Mouse (Mus musculus): ENCODE measurements around the gene Cebpe. TPM values are rescaled to one million over a fixed set of nuclear protein-coding genes. Genes with fewer than 3 reads are reported as not detected.

The Cebpe gene
- polyA plus RNA-seq (2014; fragmentation: Nextera tagmentation; extraction: Ambion mirVana): 0.28 TPM in 1 of 2 replicates, not detected in the other

GRCm38 (mm10) chr14:54712074-54712473, at the start of gene Cebpe:
TSS of gene Cebpe (minus strand) at chr14:54712174.
- no peak within 1 kb of the TSS for H3K4me2 ChIP-seq (ENCODE audit: low read length)
- no peak for ATAC-seq (replicated peaks; ENCODE audit: low FRiP score, low TSS enrichment, low read depth)
- WGBS: 85% methylated on average over 7 of the region's 7 CpGs
- DNase-seq (ENCODE audit: low spot score): no peak
- no peaks in the 10 kb centered on the region for H3K27me3 ChIP-seq (replicated peaks; ENCODE audit: control insufficient read depth, insufficient read depth, low read length)
- H3K27ac ChIP-seq (ENCODE audit: low read depth): no peak within 1 kb of the TSS
- no peak within 1 kb of the TSS for H3K9ac ChIP-seq (ENCODE audit: low read length)
- no peaks in the 10 kb centered on the region for H3K36me3 ChIP-seq (ENCODE audit: control insufficient read depth, insufficient read depth, low read length)
- H3K4me1 ChIP-seq (replicated peaks; ENCODE audit: control insufficient read depth, insufficient read depth, low read length): no peaks in the 10 kb centered on the region
- H3K4me3 ChIP-seq (ENCODE audit: low read depth, low read length): no peak within 1 kb of the TSS
- no peaks in the 10 kb centered on the region for H3K9me3 ChIP-seq (ENCODE audit: control insufficient read depth, low read length)

- no peak overlapping the region for H3K4me3 ChIP-seq (ENCODE audit: low read depth, low read length)
- no peaks in the 10 kb centered on the region for H3K9me3 ChIP-seq (ENCODE audit: control insufficient read depth, low read length)
- ATAC-seq (replicated peaks; ENCODE audit: low FRiP score, low TSS enrichment, low read depth) (no peak), DNase-seq (ENCODE audit: low spot score) (no peak)
- 60% methylated on average over 6 of the region's 6 CpGs for WGBS
- H3K9ac ChIP-seq (ENCODE audit: low read length): no peak overlapping the region
- peaks cover 13% of the 10 kb centered on the region; the same call in 1 of the 2 replicates for H3K4me1 ChIP-seq (replicated peaks; ENCODE audit: control insufficient read depth, insufficient read depth, low read length)
- H3K27me3 ChIP-seq (replicated peaks; ENCODE audit: control insufficient read depth, insufficient read depth, low read length): no peaks in the 10 kb centered on the region
- H3K27ac ChIP-seq (ENCODE audit: low read depth): peak overlapping the region; percentile 35; the same call in 1 of the 2 replicates
- no peak overlapping the region for H3K4me2 ChIP-seq (ENCODE audit: low read length)
- H3K36me3 ChIP-seq (ENCODE audit: control insufficient read depth, insufficient read depth, low read length): no peaks in the 10 kb centered on the region
These were observed 44.4 kb upstream of the Cebpe start for GRCm38 (mm10) chr14:54756382-54756781.

GRCm38 (mm10) chr14:54754602-54755018, 42.6 kb upstream of the Cebpe start:
- Histone ChIP-seq H3K4me3 (ENCODE audit: low read depth, low read length) (no peak overlapping the region), H3K27me3 (replicated peaks; ENCODE audit: control insufficient read depth, insufficient read depth, low read length) (no peaks in the 10 kb centered on the region), H3K9me3 (ENCODE audit: control insufficient read depth, low read length) (no peaks in the 10 kb centered on the region), H3K4me1 (replicated peaks; ENCODE audit: control insufficient read depth, insufficient read depth, low read length) (peaks cover 13% of the 10 kb centered on the region; the same call in 1 of the 2 replicates), H3K4me2 (ENCODE audit: low read length) (peak overlapping the region; percentile 29), H3K9ac (ENCODE audit: low read length) (0 out of 2 replicates have a peak overlapping the region, but pooled peaks have one; percentile 11), H3K27ac (ENCODE audit: low read depth) (peak overlapping the region; percentile 72), H3K36me3 (ENCODE audit: control insufficient read depth, insufficient read depth, low read length) (no peaks in the 10 kb centered on the region)
- WGBS: 14% methylated on average over 6 of the region's 6 CpGs
- peak; percentile 75 for DNase-seq (ENCODE audit: low spot score)
- peak; percentile 76; the same call in 1 of the 2 replicates for ATAC-seq (replicated peaks; ENCODE audit: low FRiP score, low TSS enrichment, low read depth)

GRCm38 (mm10) chr14:54753986-54754601, 42.1 kb upstream of the Cebpe start:
- 74% methylated on average over 12 of the region's 14 CpGs for WGBS
- Histone ChIP-seq H3K9me3 (ENCODE audit: control insufficient read depth, low read length) (no peaks in the 10 kb centered on the region), H3K4me2 (ENCODE audit: low read length) (peak overlapping the region; percentile 29; the same call in 1 of the 2 replicates), H3K36me3 (ENCODE audit: control insufficient read depth, insufficient read depth, low read length) (no peaks in the 10 kb centered on the region), H3K27ac (ENCODE audit: low read depth) (peak overlapping the region; percentile 72; the same call in 1 of the 2 replicates), H3K4me3 (ENCODE audit: low read depth, low read length) (no peak overlapping the region), H3K9ac (ENCODE audit: low read length) (0 out of 2 replicates have a peak overlapping the region, but pooled peaks have one; percentile 11), H3K4me1 (replicated peaks; ENCODE audit: control insufficient read depth, insufficient read depth, low read length) (peaks cover 13% of the 10 kb centered on the region; the same call in 1 of the 2 replicates), H3K27me3 (replicated peaks; ENCODE audit: control insufficient read depth, insufficient read depth, low read length) (no peaks in the 10 kb centered on the region)
- DNase-seq (ENCODE audit: low spot score): no peak
- no peak for ATAC-seq (replicated peaks; ENCODE audit: low FRiP score, low TSS enrichment, low read depth)

GRCm38 (mm10) chr14:54752938-54753337, 41.0 kb upstream of the Cebpe start:
- Histone ChIP-seq H3K9ac (ENCODE audit: low read length) (no peak overlapping the region), H3K27ac (ENCODE audit: low read depth) (no peak overlapping the region), H3K4me3 (ENCODE audit: low read depth, low read length) (no peak overlapping the region), H3K4me1 (replicated peaks; ENCODE audit: control insufficient read depth, insufficient read depth, low read length) (peaks cover 13% of the 10 kb centered on the region; the same call in 1 of the 2 replicates), H3K9me3 (ENCODE audit: control insufficient read depth, low read length) (no peaks in the 10 kb centered on the region), H3K4me2 (ENCODE audit: low read length) (no peak overlapping the region), H3K36me3 (ENCODE audit: control insufficient read depth, insufficient read depth, low read length) (no peaks in the 10 kb centered on the region), H3K27me3 (replicated peaks; ENCODE audit: control insufficient read depth, insufficient read depth, low read length) (no peaks in the 10 kb centered on the region)
- 84% methylated on average over 6 of the region's 6 CpGs for WGBS
- DNase-seq (ENCODE audit: low spot score) (no peak), ATAC-seq (replicated peaks; ENCODE audit: low FRiP score, low TSS enrichment, low read depth) (no peak)

GRCm38 (mm10) chr14:54751768-54752167, 39.8 kb upstream of the Cebpe start:
- H3K36me3 ChIP-seq (ENCODE audit: control insufficient read depth, insufficient read depth, low read length): no peaks in the 10 kb centered on the region
- no peaks in the 10 kb centered on the region for H3K9me3 ChIP-seq (ENCODE audit: control insufficient read depth, low read length)
- H3K9ac ChIP-seq (ENCODE audit: low read length): no peak overlapping the region
- DNase-seq (ENCODE audit: low spot score) (no peak), ATAC-seq (replicated peaks; ENCODE audit: low FRiP score, low TSS enrichment, low read depth) (no peak)
- no peak overlapping the region for H3K27ac ChIP-seq (ENCODE audit: low read depth)
- H3K4me2 ChIP-seq (ENCODE audit: low read length): no peak overlapping the region
- peaks cover 13% of the 10 kb centered on the region; the same call in 1 of the 2 replicates for H3K4me1 ChIP-seq (replicated peaks; ENCODE audit: control insufficient read depth, insufficient read depth, low read length)
- no peaks in the 10 kb centered on the region for H3K27me3 ChIP-seq (replicated peaks; ENCODE audit: control insufficient read depth, insufficient read depth, low read length)
- H3K4me3 ChIP-seq (ENCODE audit: low read depth, low read length): no peak overlapping the region
- WGBS: 79% methylated on average over 1 of the region's 1 CpGs

- no peaks in the 10 kb centered on the region for H3K36me3 ChIP-seq (ENCODE audit: control insufficient read depth, insufficient read depth, low read length)
- H3K4me2 ChIP-seq (ENCODE audit: low read length): no peak overlapping the region
- no peak overlapping the region for H3K9ac ChIP-seq (ENCODE audit: low read length)
- peaks cover 6% of the 10 kb centered on the region; the same call in 1 of the 2 replicates for H3K4me1 ChIP-seq (replicated peaks; ENCODE audit: control insufficient read depth, insufficient read depth, low read length)
- H3K27ac ChIP-seq (ENCODE audit: low read depth): no peak overlapping the region
- 80% methylated on average over 4 of the region's 4 CpGs for WGBS
- H3K4me3 ChIP-seq (ENCODE audit: low read depth, low read length): no peak overlapping the region
- no peaks in the 10 kb centered on the region for H3K9me3 ChIP-seq (ENCODE audit: control insufficient read depth, low read length)
- no peaks in the 10 kb centered on the region for H3K27me3 ChIP-seq (replicated peaks; ENCODE audit: control insufficient read depth, insufficient read depth, low read length)
- ATAC-seq (replicated peaks; ENCODE audit: low FRiP score, low TSS enrichment, low read depth) (no peak), DNase-seq (ENCODE audit: low spot score) (no peak)
These were observed 37.3 kb upstream of the Cebpe start for GRCm38 (mm10) chr14:54749238-54749637.

GRCm38 (mm10) chr14:54747942-54748917, 36.3 kb upstream of the Cebpe start:
- Histone ChIP-seq H3K9ac (ENCODE audit: low read length) (no peak overlapping the region), H3K27ac (ENCODE audit: low read depth) (no peak overlapping the region), H3K4me1 (replicated peaks; ENCODE audit: control insufficient read depth, insufficient read depth, low read length) (peaks cover under 1% of the 10 kb centered on the region; the same call in 1 of the 2 replicates), H3K4me3 (ENCODE audit: low read depth, low read length) (no peak overlapping the region), H3K36me3 (ENCODE audit: control insufficient read depth, insufficient read depth, low read length) (no peaks in the 10 kb centered on the region), H3K9me3 (ENCODE audit: control insufficient read depth, low read length) (no peaks in the 10 kb centered on the region), H3K27me3 (replicated peaks; ENCODE audit: control insufficient read depth, insufficient read depth, low read length) (no peaks in the 10 kb centered on the region), H3K4me2 (ENCODE audit: low read length) (no peak overlapping the region)
- DNase-seq (ENCODE audit: low spot score) (no peak), ATAC-seq (replicated peaks; ENCODE audit: low FRiP score, low TSS enrichment, low read depth) (no peak)
- 71% methylated on average over 16 of the region's 16 CpGs for WGBS
